Mouse (Mus musculus): ENCODE data around the gene Ptpn18.
"Not testable (repeated sequence)": the region's sequence is repeated elsewhere in the genome, so short reads cannot be mapped to it uniquely, and the experiment has no call there.

The Ptpn18 gene

DNA sequence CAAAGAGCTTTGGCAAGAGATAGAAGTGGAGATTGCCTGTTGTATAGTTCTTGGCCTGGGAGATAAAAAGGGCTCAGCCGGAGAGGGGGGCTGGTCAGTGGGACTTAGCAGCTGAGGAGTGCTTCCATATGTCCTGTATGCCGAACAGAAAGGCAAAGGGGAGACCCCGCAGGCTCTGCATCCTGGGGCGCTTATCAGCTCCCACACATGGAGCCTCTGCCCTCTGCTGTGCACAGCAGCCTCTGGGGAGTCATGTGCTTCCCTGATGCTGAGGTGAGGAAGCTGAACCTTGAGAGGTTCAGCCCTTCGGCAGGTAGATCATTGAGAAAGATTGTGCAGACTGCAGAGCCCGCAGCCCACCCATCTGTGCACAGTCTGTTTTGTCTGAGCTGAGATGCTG is 57.7 kb downstream of the Ptpn18 start:
- not testable (repeated sequence) for DNase-seq (ENCODE audit: low spot score)

DNA sequence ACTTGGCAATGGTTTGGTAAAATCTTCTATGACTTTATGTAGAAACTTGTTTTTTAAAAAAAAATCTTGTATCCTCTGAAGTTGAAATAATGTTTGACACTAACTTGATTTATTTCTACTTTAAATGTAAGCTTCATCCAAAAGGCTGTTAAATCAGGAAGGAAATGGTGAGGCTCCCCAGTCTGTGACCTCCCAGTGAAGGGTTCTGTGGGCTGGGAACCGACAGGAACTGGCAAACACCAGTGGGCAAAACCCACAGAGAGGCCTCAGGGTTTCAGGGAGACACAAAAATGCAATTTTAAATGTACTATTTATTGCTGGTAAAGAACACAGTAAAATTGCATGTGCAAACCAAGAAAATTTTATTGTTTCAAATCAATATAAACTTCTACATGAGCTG is 58.2 kb downstream of the Ptpn18 start:
- not testable (repeated sequence) for DNase-seq (ENCODE audit: low spot score)

DNA sequence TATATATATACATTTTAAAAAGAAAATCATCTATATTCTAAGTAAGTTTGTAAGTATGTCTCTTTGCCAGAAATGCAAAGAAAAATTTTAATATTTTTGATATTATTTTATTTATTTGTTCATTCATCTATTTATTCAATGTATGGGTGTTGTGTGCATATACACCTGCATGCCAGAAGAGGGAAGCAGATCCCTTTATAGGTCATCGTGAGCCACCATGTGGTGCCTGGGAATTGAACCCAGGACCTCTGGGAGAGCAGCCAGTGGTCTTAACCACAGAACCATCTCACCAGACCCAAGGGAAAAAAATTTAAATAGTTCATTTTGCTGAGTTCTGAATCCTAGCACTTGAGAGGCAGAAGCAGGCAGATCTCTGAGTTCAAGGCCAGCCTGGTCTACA is 58.7 kb downstream of the Ptpn18 start:
- no peak for DNase-seq (ENCODE audit: low spot score)

GRCm38 (mm10) chr1:34522205-34522849 is 62.8 kb downstream of the Ptpn18 start:
- DNase-seq (ENCODE audit: low spot score), result no peak

DNA sequence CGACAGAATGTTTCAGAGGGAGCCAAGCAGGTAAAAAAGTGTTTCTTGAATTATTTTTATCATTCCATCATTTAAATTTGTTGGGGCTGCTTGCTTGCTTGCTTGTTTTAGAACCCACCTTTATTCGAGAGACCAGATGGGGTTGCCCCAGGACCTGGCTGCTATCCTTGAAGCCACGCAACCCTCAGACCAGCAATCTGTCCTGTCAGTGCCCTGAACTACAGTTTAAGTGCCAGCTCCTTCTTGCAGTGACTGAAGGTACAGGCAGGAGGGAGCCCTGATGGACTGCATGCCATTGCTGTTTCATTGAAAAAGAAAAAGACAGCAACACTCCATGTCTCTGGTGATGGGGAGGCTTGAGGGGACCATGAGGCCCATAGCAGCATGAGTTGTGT is 63.3 kb downstream of the Ptpn18 start:
- no peak for DNase-seq (ENCODE audit: low spot score)

GRCm38 (mm10) chr1:34523647-34524046 is 64.1 kb downstream of the Ptpn18 start:
- DNase-seq (ENCODE audit: low spot score), result no peak
